Mouse (Mus musculus): ENCODE measurements around the gene Psmg1. TPM values are rescaled to one million over a fixed set of nuclear protein-coding genes. Genes with fewer than 3 reads are reported as not detected.
"Not testable (repeated sequence)": the region's sequence is repeated elsewhere in the genome, so short reads cannot be mapped to it uniquely, and the experiment has no call there.

Gene Psmg1
- polyA plus RNA-seq, 1 experiment from 2014 or later, result 72.2 TPM

DNA sequence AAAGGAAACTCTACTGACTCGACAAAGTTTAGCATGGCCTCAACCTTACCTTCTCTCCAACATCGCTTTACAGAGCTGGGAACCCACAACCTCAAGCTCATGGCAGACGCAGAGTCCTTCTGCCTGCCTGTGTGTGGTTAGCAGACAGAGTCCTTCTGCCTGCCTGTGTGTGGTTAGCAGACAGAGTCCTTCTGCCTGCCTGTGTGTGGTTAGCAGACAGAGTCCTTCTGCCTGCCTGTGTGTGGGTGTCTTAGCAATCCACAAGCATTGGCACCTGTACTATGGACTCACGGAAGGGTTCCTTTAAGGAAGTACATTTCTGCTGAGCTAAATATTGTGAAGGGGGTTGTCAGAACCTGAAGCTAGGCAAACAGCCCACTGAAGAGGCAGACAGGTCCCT lies 3.8 kb upstream of the Psmg1 start:
- H3K9me3 ChIP-seq; ATAC-seq (ENCODE audit: low FRiP score); H3K27ac ChIP-seq; H3K4me3 ChIP-seq (replicated peaks); H3K9ac ChIP-seq; H3K27me3 ChIP-seq; H3K4me2 ChIP-seq: not testable (repeated sequence)
- peaks cover 46% of the 10 kb centered on the region for H3K36me3 ChIP-seq (replicated peaks)
- H3K4me1 ChIP-seq, result peaks cover 12% of the 10 kb centered on the region
- WGBS, result 90% methylated on average over 4 of the region's 4 CpGs

GRCm38 (mm10) chr16:95992596-95992995 lies 1.8 kb upstream of the Psmg1 start:
- H3K36me3 ChIP-seq (replicated peaks), result peaks cover 33% of the 10 kb centered on the region
- no peak for ATAC-seq (ENCODE audit: low FRiP score)
- no peak overlapping the region for H3K4me3 ChIP-seq (replicated peaks)
- no peak overlapping the region for H3K27ac ChIP-seq
- peaks cover 12% of the 10 kb centered on the region for H3K4me1 ChIP-seq
- H3K4me2 ChIP-seq, result no peak overlapping the region
- no peak overlapping the region for H3K9ac ChIP-seq
- H3K27me3 ChIP-seq, result no peaks in the 10 kb centered on the region
- WGBS, result 86% methylated on average over 5 of the region's 5 CpGs
- H3K9me3 ChIP-seq, result no peaks in the 10 kb centered on the region

DNA sequence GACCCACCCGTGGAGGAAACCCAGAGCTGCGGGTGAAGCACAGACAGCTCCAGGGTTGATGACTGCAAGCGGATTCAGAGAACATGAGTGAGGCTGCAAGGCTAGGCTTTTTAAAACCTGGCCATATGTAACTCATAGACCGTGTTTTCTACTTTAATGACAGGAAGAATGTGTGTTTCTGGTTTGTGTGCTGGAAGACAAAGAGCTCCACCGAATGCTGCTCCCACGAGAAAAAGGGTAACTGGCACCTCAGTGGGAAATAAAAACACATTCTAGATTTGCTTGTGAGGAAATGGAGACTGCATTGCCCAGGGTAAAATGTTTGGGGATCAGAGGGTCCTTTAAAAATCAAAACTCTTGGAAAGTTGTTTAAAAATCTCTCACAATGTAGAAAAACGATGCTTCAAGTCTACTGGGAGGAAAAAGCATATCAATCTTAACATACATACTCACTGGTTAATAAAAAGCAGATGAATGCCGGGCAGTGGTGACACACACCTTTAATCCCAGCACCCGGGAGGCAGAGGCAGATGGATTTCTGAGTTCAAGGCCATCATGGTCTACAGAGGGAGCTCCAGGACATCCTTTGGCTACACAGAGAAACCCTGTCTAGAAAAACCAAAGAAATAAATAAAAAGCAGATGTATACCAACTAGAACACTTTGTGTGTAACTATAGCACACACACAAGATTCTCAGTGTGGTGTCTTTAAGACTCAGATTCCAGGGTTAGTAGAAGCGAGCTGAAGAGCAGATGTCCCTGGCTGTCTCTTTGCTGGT lies 551 bp upstream of the Psmg1 start:
- H3K27ac ChIP-seq, result peak overlapping the region; percentile 86
- peak overlapping the region; percentile 71 for H3K9ac ChIP-seq
- peak overlapping the region; percentile 61 for H3K4me2 ChIP-seq
- no peaks in the 10 kb centered on the region for H3K9me3 ChIP-seq
- WGBS, result 9% methylated on average over 10 of the region's 10 CpGs
- ATAC-seq (ENCODE audit: low FRiP score), result no peak
- H3K27me3 ChIP-seq, result no peaks in the 10 kb centered on the region
- peaks cover 28% of the 10 kb centered on the region for H3K36me3 ChIP-seq (replicated peaks)
- peak overlapping the region; percentile 71 for H3K4me3 ChIP-seq (replicated peaks)
- H3K4me1 ChIP-seq, result peaks cover 12% of the 10 kb centered on the region

DNA sequence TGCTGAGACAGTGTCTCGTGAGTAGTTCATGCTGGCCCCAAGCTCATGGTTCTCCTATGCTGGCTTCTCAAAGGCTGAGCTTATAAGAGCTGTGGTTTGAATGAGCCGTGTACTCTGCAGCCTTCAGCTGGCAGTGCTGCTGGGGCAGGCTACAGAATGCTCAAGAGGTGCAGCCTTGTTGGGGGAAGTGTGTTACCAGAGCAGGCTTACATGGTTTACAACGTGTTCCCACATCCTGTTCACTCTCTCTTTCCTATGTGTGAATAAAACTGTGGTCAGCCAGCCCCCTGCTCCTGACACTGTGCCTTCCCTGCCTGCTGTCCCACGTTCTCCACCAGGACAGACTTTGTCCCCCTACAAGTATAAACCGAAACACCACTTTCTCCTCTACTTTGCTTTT lies 5.8 kb downstream of the Psmg1 start:
- ATAC-seq (ENCODE audit: low FRiP score), result no peak
- Histone ChIP-seq H3K36me3 (replicated peaks) (peaks cover 50% of the 10 kb centered on the region), H3K9ac (no peak overlapping the region), H3K4me1 (peaks cover 2% of the 10 kb centered on the region), H3K4me2 (no peak overlapping the region), H3K27me3 (no peaks in the 10 kb centered on the region), H3K4me3 (replicated peaks) (no peak overlapping the region), H3K9me3 (no peaks in the 10 kb centered on the region), H3K27ac (no peak overlapping the region)
- 90% methylated on average over 5 of the region's 5 CpGs for whole genome bisulfite sequencing

- Histone ChIP-seq H3K27me3 (no peaks in the 10 kb centered on the region), H3K4me3 (replicated peaks) (no peak overlapping the region), H3K9me3 (no peaks in the 10 kb centered on the region), H3K36me3 (replicated peaks) (peaks cover 56% of the 10 kb centered on the region), H3K27ac (no peak overlapping the region), H3K9ac (no peak overlapping the region), H3K4me1 (no peaks in the 10 kb centered on the region), H3K4me2 (no peak overlapping the region)
- 81% methylated on average over 7 of the region's 7 CpGs for WGBS
- no peak for ATAC-seq (ENCODE audit: low FRiP score)
These were observed 7.2 kb downstream of the Psmg1 start for GRCm38 (mm10) chr16:95983601-95984000.

GRCm38 (mm10) chr16:95970841-95971240 lies 19.9 kb downstream of the Psmg1 start:
- Histone ChIP-seq H3K4me2 (no peak overlapping the region), H3K9ac (no peak overlapping the region), H3K36me3 (replicated peaks) (no peaks in the 10 kb centered on the region), H3K4me1 (no peaks in the 10 kb centered on the region), H3K9me3 (no peaks in the 10 kb centered on the region), H3K27ac (no peak overlapping the region), H3K27me3 (no peaks in the 10 kb centered on the region), H3K4me3 (replicated peaks) (no peak overlapping the region)
- ATAC-seq (ENCODE audit: low FRiP score), result no peak
- WGBS, result 87% methylated on average over 2 of the region's 2 CpGs

- no peak for ATAC-seq (ENCODE audit: low FRiP score)
- Histone ChIP-seq H3K36me3 (replicated peaks) (no peaks in the 10 kb centered on the region), H3K27me3 (no peaks in the 10 kb centered on the region), H3K9me3 (no peaks in the 10 kb centered on the region), H3K9ac (no peak overlapping the region), H3K4me3 (replicated peaks) (no peak overlapping the region), H3K27ac (no peak overlapping the region), H3K4me1 (no peaks in the 10 kb centered on the region; the same call in 1 of the 2 replicates), H3K4me2 (no peak overlapping the region)
- WGBS, result 90% methylated on average over 11 of the region's 11 CpGs
These were observed 23.3 kb downstream of the Psmg1 start for GRCm38 (mm10) chr16:95967455-95967854.

GRCm38 (mm10) chr16:95964427-95965023 lies 26.2 kb downstream of the Psmg1 start:
- WGBS, result 60% methylated on average over 11 of the region's 11 CpGs
- no peak overlapping the region for H3K27ac ChIP-seq
- no peaks in the 10 kb centered on the region for H3K9me3 ChIP-seq
- no peak overlapping the region for H3K4me2 ChIP-seq
- H3K4me1 ChIP-seq, result no peaks in the 10 kb centered on the region; the same call in 1 of the 2 replicates
- ATAC-seq (ENCODE audit: low FRiP score), result no peak
- no peak overlapping the region for H3K4me3 ChIP-seq (replicated peaks)
- no peak overlapping the region for H3K9ac ChIP-seq
- H3K27me3 ChIP-seq, result no peaks in the 10 kb centered on the region
- H3K36me3 ChIP-seq (replicated peaks), result no peaks in the 10 kb centered on the region

DNA sequence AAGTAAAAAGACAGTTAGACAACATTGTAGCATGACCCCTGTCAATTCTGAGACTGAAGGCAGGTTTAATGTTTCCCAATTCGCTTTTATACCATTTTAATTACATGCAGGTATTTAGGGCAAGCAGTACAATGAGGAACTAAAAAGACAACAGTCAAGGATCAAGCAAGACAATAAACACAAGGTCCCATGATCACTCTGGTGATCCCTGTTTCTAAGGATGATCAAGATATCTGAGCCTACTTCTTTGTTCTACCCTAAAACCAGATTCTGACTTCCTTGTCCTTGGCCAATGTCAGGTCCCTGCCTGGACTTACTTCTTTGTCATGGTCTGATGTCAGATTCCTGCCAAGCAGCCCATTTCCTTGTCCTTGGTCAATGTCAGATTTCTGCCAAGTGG lies 29.3 kb downstream of the Psmg1 start:
- not testable (repeated sequence) for H3K27me3 ChIP-seq; H3K4me3 ChIP-seq (replicated peaks); H3K4me1 ChIP-seq; H3K4me2 ChIP-seq; H3K9ac ChIP-seq; H3K27ac ChIP-seq; ATAC-seq (ENCODE audit: low FRiP score); H3K36me3 ChIP-seq (replicated peaks); H3K9me3 ChIP-seq
- WGBS, result 65% methylated on average over 1 of the region's 1 CpGs

DNA sequence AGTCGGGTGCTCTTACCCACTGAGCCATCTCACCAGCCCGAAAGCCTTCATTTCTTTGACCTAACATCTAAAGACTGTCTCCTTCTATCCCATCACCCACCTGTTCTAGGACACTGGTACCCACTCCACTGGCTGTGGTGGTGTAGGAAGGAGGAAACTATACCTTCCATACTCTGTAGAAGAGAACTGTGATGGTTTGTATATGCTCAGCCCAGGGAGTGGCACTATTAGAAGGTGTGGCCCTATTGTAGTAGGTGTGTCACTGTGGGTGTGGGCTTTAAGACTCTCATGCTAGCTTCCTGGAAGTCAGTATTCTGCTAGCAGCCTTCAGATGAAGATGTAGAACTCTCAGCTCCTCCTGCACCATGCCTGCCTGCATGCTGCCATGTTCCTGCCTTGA lies 30.1 kb downstream of the Psmg1 start:
- H3K27me3 ChIP-seq; H3K9ac ChIP-seq; H3K27ac ChIP-seq; H3K9me3 ChIP-seq; H3K4me2 ChIP-seq; H3K4me1 ChIP-seq; ATAC-seq (ENCODE audit: low FRiP score); H3K36me3 ChIP-seq (replicated peaks); H3K4me3 ChIP-seq (replicated peaks): not testable (repeated sequence)
- WGBS, result 85% methylated on average over 2 of the region's 2 CpGs

GRCm38 (mm10) chr16:95958080-95958479 lies 32.7 kb downstream of the Psmg1 start:
- no peak for ATAC-seq (ENCODE audit: low FRiP score)
- H3K9ac ChIP-seq, result no peak overlapping the region
- WGBS, result 91% methylated on average over 8 of the region's 8 CpGs

DNA sequence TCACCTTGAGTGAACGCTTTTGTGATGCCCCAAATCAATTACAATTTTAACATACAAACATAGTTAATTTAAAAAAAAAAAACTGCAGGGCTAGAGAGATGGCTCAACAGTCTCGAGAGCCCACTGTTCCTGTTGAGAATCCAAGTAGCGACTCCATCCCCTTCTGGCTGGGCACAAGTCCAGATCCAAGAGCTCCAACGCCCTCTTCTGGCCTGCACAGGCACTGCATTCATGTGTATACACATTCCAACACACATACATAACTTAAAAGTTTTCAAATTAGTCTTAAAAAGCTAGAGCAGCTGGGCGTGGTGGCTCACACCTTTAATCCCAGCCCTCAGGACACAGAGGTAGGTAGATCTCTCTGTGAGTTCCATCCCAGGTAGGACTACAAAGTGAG lies 34.1 kb downstream of the Psmg1 start:
- Histone ChIP-seq H3K9me3 (no peaks in the 10 kb centered on the region), H3K4me3 (replicated peaks) (no peak overlapping the region), H3K36me3 (replicated peaks) (no peaks in the 10 kb centered on the region), H3K9ac (no peak overlapping the region), H3K27me3 (no peaks in the 10 kb centered on the region), H3K4me1 (no peaks in the 10 kb centered on the region), H3K4me2 (no peak overlapping the region), H3K27ac (no peak overlapping the region)
- 66% methylated on average over 5 of the region's 5 CpGs for whole genome bisulfite sequencing
- no peak for ATAC-seq (ENCODE audit: low FRiP score)

More at GRCm38 (mm10) chr16:95958080-95958479, 32.7 kb downstream of the Psmg1 start:
- Histone ChIP-seq H3K27ac (no peak overlapping the region), H3K27me3 (no peaks in the 10 kb centered on the region), H3K4me2 (no peak overlapping the region), H3K4me1 (no peaks in the 10 kb centered on the region; the same call in 1 of the 2 replicates), H3K4me3 (replicated peaks) (no peak overlapping the region), H3K9me3 (no peaks in the 10 kb centered on the region), H3K36me3 (replicated peaks) (no peaks in the 10 kb centered on the region)
